Mouse (Mus musculus): ENCODE data around the gene Ptgfrn. TPM values are rescaled to one million over a fixed set of nuclear protein-coding genes. Genes with fewer than 3 reads are reported as not detected.

Ptgfrn gene
- total RNA-seq, 2 experiments from 2014 or later, result 19.8 to 21.3 TPM

DNA sequence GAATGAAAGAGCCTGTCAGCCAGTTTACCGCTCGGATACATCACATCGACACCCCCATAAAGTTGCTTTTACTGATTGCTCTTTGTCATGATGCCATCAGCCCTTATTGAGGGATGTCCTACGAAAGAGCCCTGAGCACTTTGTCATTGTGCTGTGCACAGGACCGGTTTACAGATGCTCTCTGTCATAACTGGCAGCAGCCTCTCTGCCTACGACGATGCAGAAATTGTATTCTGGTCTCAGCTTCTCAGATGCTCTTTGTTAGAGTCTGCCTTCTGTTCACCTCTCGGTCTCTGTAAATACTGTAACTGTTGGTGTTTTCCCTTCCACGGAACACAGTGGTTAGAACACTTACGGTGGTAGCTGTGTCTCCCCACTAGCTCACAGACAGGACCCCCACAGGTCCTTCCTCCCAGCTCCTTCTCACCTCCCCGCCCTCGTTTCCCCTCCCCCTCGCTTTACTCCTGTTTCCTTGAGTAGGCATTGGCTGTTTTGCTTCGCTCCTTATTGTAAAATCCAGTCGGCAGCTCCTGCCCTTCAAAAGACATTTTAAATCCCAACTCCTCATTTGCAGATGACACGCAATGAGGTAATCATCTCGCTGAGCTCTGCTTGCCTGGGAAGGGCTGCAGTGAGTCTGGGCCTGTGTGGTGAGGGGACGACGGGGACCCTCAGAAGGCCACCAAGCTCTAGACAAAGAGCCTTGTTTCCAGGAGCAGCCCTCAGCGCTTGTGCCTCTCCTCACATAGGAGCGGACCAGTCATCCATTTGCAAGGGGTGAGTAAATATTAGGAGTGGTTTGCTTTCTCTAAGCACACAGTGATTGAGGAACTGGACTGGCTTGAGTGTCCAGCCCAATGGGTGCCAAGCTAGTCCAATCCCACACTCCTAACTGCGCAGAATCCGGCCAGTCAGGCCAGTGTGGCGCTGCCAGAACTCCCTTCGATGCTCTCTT lies 6.6 kb upstream of the Ptgfrn start:
- DNase-seq, result no peak

DNA sequence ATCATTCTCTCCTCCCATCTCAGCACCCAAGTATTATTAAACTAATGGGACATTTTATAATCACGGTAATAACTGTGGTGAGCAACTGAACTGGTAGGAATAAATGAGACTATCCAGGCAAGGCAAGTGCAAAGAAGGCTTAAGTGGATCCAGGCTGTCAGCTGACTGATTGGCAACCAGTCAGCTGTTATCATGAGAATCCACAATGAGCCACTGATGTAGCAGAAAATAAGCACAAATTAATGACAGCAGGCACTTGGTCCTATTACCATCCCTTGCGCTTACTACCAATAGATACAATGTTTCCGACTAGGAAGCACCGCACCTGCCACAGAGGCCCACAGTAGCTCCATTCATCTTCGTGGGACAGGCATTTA lies 2.4 kb upstream of the Ptgfrn start:
- no peak for DNase-seq

DNA sequence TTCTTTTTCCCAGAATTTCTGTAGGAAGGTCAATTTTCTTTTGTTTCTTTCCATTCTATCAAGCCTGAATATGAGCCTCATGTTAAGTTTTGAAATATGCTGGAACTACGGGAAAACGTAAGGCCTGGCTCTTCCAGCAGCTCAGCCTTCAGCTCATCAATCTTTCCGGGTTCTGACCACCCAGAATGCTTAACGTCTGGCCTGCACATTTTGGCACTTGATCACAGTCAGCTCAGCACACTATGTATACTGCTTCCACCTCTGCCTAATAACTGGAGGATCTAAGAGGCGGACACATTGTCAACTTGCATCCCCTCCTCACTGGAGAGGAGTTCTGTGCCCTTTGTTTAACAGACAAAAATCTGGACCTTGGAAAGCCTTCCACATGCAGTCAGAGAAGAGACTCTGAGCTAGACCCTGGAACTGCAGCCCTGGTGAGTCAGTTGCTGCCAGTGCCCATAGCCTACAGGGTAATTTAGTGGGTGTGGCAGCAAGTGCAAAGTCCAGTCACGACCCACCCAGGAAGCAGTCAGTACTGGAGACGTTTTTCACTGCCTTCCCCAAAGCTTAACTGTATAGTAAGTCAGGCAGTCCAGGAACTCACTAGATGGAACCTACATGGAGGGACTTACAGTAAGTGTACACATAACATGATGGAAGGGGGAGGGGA lies 1.9 kb upstream of the Ptgfrn start:
- no peak for DNase-seq

DNA sequence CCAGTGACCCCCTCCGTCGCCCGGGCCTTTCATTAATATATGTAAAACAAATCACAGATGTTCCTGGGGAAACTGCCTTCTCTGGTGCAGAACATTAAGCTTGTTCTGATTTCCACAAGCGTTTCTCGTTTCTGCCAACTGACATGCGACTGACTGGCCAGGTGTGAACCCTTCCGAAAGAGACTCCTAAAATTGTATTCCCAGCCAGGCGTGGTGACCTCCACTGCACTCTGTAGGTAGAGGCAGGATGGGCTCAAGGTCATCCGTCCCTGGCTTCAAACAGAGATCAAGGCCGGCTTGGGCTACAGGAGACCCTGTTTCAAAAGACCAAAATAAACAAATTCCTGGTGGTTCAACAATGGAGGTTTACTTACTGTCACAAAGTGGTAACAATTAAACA lies 1.2 kb upstream of the Ptgfrn start:
- no peak for DNase-seq

DNA sequence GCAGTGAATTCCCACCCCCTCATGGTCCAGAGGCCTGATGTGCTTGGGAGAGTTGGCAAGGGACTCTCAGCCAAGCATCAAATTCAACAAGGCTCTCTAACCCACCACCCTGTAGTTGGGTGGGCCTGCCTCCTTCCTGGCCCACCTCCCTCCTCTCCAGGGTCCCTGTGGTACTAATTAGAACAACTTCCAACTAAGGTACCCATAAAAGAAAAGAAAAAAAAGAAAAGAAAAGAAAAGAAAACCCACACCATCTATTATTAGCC lies 693 bp upstream of the Ptgfrn start:
- no peak for DNase-seq

DNA sequence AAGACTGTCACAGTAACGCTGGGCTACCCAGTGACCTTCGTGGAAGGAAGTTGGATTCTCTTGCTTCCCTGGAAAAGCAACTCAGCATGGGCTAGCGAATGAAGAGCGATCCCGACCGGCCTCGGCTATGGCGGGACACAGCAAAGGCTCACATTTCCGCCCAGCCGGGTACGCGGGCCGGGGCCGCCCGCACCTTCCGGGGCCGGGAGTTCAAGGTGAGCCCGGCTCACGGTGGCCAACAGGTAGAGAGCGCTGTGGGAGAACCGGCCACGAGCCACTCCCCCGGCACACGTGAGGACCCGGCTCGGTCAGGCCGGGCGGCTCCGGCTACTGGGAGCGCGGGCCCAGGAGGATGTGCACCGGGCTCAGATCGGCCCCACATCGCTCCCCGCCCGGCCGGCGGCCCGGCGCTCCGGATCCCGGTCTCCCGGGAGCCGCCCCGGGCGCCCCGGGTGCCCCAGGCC lies 488 bp downstream of the Ptgfrn start:
- DNase-seq, result peak; percentile 35 to 52

DNA sequence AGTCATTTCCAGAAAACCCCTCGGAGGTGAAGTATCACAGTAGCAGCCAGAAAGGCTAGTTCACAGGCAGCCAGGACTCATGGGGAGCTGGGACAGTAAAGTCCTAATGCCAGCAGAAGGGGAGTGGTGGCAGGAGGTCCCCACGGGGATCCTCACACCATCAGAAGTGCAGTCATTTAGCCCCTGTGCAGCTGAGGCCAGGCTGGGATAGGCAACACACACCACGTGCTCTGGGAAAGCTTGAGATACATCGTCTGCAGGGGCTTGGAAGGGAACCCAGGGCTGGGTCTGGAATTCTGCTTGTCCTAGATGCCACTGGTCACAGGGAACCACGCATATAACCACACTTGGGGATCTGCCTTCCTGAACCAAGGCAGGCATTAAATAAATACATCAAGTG lies 1.2 kb downstream of the Ptgfrn start:
- peak in 1 of 2 experiments; percentile 24 for DNase-seq

DNA sequence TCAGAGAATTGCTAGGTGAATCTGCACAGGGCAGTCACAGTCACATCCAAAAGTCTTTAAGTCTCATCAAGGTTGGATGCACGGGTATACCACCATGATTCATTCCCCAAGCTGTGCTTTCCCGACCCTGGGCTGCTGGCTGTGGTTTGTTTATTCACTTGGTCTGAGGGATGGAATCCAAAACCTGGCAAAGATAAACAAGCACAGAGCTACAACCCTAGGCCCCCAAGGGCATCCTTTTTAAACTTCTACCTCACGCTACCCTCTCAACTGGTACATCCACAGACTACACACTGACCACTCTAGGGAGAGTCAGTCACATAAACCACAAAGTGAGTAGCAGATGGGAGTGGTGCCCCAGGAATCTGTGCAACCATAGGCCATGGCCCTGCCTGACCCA lies 1.8 kb downstream of the Ptgfrn start:
- no peak for DNase-seq

DNA sequence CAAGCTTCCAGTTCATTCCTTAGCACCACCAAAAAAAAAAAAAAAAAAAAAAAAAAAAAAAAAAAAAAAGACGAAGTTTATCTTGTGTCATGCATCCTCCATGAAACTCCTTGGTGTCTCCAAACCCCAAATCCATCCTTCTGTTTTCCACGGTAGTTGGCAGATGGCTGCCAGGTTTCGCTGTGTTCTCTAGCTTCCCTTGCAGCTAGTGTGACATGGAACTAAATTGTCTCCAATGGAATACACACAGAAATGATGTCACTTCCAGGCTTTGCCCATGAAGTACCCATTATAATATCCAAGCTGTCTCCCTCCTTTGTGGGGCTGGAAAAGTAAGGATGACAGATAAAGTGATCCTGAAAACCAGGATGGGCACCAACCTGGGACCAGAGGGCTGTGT lies 3.8 kb downstream of the Ptgfrn start:
- no peak for DNase-seq

DNA sequence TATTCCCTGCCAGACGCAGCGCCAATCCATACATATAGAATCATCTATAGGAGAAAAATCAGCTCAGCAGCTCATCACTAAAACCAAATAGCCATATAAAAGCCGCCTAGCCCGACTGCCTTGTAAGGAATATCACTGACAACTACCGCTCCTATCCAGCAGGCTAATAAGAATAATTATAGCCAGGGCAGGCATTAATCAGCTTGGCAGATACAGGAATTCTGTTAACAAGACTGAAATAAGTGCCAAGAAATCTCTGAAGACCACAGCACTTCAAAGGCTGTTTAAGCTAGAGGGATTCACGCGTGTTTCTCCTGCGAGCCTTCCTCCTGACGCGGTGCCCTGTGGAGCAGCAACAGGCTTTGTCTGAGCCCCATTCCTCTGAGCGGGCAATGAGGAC lies 4.6 kb downstream of the Ptgfrn start:
- DNase-seq, result no peak

DNA sequence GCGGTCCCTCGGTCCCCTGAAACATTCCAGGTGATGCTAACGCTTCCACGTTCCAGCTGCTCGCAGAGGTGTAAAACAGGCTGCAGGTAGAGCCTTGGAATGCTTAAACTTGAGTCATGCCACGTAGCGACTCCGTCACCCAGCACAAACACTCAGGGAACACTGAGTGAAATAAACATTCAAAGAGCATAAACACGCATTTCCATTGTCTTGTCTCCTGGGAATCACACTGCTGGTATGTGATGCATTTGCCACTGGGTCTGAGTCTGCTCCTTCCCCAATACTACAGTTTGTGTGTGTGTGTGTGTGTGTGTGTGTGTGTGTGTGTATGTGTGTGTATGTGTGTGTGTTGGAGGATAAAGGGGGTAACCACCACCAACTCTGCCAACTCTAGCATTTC lies 5.2 kb downstream of the Ptgfrn start:
- no peak for DNase-seq

DNA sequence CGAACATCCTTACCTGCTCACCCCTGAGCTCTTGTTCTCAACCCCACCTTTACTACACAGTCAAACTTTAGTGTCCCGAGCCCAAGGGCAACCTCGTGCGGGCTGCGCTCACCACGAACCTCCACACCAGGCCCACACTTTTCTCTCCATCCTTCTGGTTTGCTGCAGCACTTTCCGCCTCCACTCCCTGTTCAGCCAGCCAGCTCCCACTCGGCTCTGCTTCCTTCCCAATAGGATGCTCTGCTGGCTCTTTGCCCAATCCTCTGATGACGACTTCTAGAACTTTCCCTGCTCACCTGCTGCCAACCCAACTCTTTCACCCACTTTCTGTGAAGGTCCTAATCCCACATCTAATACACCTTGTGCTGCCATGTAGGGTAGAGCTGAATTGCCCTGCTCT lies 6.3 kb downstream of the Ptgfrn start:
- peak; percentile 22 to 24 for DNase-seq

DNA sequence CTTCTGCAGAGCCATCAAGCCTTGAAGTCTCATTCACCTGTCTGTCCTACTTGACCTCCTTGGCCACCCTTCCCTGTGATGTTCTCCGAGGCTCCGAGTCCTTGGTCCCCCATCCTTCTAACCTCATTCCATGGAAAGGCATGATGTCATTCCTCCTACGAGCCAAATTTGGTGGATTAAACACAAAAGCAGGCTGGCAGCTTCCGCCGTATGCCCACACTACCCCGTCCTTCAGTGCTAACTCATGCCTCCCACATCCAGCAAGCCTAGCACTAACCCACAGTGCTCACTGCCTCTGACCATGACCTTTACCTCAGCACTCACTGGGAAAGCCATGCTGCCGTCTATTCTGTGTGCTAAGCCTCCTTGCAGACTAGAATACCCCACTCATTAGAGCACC lies 8.0 kb downstream of the Ptgfrn start:
- DNase-seq, result no peak

DNA sequence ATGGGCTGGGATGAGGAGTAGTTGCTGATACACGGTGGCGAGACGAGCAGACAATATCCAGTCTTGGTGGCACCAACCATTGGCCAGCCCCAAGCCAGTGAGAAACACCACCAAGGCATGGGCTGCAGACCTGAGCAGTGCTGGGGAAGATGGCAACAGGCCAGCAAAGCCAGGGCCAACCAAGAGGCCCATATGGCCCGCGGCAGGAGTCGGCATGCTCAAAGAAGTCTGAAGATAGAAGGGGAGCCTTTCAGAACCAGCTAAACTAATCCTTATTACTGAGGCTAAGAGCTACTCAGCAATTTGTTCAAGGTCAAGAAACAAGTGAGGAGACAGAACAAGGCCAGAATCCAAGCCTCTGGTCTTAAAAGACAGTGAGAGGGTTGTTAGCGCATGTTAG lies 8.9 kb downstream of the Ptgfrn start:
- no peak for DNase-seq

DNA sequence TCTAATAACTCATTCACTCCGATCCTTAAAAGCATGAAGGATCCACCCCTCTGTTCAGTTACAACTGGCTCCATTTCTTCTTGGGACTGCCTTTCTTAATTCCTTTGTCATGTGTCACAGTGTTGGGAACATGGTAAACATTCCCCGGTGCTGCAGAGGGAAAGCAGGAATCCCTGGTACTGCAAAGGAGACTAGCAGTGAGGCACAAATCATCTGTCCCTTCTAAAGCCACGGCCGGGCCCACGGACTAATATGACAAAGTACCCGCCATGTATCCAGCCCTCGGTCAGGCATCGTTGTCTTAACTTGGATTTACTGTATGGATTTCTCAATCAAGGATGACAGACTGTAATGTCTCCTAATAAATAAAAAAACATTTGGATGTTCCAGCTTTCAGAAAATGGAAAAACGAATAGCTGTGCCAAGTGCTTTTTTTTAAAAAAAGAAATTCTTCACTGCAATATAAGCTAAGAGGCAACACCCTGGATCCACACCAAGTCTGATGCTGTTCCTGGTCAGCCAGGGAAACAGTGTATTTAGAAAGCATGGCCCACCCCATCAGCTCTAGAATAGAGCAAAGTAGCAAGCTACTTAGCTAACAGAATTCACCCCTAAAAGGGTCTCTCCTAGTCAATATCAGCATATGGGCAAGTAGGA lies 10.2 kb downstream of the Ptgfrn start:
- no peak for DNase-seq

DNA sequence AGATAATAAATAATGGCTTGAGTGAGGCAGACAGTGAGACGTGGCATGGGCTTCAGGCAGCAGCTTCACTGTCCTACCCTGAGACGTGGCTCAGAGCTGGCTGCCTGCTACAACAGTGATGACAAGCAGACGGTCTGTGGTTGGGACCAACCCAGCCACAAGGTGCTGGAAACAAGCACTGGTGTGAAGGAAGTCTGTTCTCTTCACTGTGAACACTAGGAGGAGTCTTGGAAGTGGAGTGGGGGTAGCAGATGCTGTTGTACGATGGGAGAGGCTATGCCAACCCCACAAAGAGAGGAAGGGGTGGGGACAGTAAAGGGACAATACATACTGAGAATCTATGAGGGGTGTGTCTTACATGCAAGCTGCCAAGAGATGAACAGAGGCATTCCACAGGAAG lies 12.0 kb downstream of the Ptgfrn start:
- DNase-seq, result peak in 1 of 2 experiments; percentile 16

DNA sequence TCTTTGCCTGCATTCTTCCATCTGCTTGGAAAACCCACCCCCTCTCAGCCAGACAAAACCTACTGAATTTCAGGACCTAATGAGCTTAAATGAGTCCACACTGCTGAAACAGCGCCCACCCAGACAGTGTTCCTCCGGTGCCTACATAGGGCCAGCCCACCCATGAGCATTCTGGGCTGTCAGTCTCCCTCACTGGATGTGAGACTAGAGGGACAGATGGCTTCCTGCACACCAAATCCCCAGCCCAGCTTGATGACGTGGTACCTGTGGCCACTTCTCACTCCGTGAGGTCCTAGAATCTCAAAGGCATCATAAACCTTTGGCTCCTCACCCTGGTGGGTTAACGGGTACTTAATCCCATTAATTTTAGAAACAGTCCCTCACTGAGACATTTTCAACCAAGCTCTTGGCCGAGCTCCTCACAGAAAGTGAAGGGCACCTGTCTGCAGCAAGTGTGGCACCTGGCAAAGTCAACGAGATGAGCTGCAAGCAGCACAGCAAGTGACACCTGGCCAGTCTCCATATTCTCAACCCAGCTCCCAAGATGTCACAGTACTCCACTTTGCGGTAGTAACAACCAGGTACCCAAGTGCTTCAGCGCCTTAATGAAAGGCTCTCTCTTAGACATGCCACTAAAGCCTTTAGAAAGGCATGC lies 12.8 kb downstream of the Ptgfrn start:
- DNase-seq, result no peak

DNA sequence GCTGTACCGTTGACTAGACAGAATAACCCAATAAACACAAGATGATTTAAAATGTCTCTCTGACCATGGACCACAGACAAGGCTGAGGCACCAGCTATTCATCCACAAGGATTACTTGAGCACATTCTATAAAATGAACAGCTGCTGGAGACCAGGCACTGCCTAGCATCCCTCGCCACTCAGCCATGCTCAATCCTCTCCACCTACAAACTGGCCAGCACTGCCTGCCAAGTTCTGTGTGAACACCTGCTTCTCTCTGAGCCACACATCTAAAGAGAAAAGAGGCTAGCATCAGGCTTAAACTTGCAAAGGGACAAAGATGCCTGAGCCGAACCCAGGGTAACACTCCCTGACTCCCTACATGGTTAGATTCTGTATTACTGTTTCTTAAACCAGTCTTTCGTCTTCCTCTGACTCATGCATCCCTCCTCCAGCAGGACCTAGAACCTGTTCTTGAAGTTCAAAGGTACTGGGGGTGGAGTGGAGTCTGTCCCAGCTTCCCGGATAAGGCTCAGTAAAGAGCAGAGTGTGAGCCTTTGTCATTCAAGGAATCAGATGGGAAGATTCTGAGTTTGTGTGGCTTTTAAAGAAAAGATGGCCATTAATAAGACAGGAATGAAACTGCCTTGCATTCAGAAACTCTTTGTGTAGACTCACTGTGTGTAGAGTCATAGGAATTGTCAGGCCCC lies 14.2 kb downstream of the Ptgfrn start:
- DNase-seq, result no peak

DNA sequence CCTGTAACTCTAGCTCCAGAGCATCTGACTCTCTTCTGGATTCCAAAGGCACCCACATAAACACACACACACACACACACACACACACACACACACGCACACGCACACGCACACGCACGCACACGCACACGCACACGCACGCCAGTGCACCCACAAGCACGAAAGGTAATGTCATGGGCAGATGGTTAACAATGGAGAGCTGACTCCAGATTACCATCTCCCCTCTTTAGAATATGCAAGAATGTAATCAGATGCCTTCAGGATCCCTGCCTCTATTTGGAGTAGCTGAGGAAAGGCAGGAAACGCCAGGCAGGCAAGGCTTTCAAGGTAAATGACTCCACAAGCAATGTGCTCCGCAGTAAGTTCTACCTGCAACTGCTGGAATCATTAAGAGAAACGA lies 17.9 kb downstream of the Ptgfrn start:
- DNase-seq, result no peak

DNA sequence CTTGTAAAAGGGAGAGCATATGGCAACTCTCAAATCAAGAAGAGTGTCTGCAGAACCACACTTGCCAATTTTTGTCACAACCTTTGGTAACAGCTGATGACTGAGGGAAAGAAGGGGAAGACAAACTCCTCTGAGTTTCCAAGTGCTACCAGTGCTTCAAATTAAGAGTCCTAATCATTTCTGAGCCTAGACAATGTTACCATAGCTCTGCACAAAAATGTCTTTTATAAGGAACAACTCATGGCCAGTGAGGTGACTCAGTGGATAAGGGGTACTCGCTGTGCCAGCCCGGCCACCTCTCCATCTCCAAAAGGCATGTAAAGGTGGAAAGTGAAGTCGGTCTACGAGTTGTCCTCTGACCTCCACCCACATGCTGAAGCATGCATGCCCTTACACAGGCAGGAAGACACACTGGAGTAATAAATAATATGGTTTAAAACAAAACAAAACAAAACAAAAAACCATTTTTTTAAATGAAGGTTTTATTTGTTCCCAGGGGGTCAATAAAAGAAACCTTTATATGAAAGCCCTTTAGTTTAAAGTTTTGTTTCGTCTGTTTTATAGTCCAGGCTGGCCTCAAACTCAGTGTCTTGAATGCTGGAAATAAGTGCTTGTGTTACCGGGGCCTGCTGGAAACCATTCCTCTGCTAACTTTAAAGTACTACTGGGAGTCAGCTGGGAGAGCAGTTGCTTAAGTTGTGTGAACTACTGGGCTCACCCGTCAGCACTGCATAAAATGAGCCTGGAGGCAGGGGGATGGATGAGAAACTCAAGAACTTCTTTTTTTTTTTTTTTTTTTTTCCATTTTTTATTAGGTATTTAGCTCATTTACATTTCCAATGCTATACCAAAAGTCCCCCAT lies 23.3 kb downstream of the Ptgfrn start:
- DNase-seq, result peak in 1 of 2 experiments; percentile 19

DNA sequence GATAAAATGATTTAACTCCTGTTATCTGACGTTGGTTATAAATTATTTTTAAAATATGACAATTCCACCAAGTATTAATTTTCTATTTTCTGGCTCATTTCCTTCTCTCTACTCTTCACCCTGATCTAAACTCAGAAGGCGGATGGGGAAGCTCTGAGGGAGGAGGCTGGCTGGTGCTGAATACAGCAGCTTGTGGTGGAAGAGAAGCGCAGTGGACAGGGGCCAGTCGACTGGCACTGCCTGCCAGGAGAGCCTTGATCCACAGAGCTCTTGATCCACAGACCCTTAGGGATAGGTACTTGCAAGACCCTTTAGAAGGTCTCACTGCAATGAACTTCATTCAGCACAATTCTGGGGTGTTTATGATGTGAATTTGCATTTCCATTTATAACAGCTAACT lies 29.2 kb downstream of the Ptgfrn start:
- DNase-seq, result no peak
